Mouse (Mus musculus) myocyte (in vitro differentiated cells): ENCODE data around the gene St6galnac4. TPM values are rescaled to one million over a fixed set of nuclear protein-coding genes. Genes with fewer than 3 reads are reported as not detected.
A peak's percentile ranks its signal among the peaks of the same experiment; 100 is the strongest.

ENCODE experiments used
- H3K27me3 ChIP-seq: one replicate; pipeline ENCODE4 v1.6.1; 2011; ENCODE audit not compliant: control insufficient read depth, insufficient read depth, insufficient read length
- H3K36me3 ChIP-seq: one replicate; pipeline ENCODE4 v1.6.1; 2011; ENCODE audit not compliant: control insufficient read depth, insufficient read depth
- H3K4me2 ChIP-seq: one replicate; pipeline ENCODE4 v1.6.1; 2011; ENCODE audit warnings: low read depth, control low read depth
- H3K4me3 ChIP-seq: one replicate; pipeline ENCODE4 v1.5.1; 2011; ENCODE audit warnings: mild to moderate bottlenecking, control low read depth, moderate library complexity
- H3K79me2 ChIP-seq: one replicate; pipeline ENCODE4 v1.6.1; 2011; ENCODE audit not compliant: control insufficient read depth, insufficient read depth
- H3ac ChIP-seq: one replicate; pipeline ENCODE4 v1.6.1; 2011; ENCODE audit not compliant: control insufficient read depth, insufficient read length
- CEBPB ChIP-seq: IDR thresholded peaks from 2 replicates; pipeline ENCODE4 v1.6.1; 2011; ENCODE audit warnings: mild to moderate bottlenecking, moderate library complexity; ENCODE audit not compliant: poor library complexity, insufficient read depth, severe bottlenecking
- E2F4 ChIP-seq: IDR thresholded peaks from one replicate; pipeline ENCODE4 v1.6.1; 2011; ENCODE audit warnings: mild to moderate bottlenecking, control low read depth, moderate library complexity; ENCODE audit not compliant: insufficient read depth
- MAX ChIP-seq: IDR thresholded peaks from one replicate; pipeline ENCODE4 v1.6.1; 2011; ENCODE audit warnings: low read depth, mild to moderate bottlenecking, control low read depth
- MYOD1 ChIP-seq, 3 experiments: IDR thresholded peaks; one replicate each; pipeline ENCODE4 v1.6.1; 2011; ENCODE audit warnings: control low read depth in 2 of 3, low read depth in 2 of 3, mild to moderate bottlenecking in 2 of 3, moderate library complexity in 1 of 3; ENCODE audit not compliant: insufficient read length in 2 of 3, control insufficient read depth in 1 of 3
- MYOG ChIP-seq, 3 experiments: IDR thresholded peaks; one replicate each; pipeline ENCODE4 v1.6.1; 2011; ENCODE audit warnings: control low read depth in 2 of 3, low read depth in 2 of 3, mild to moderate bottlenecking in 2 of 3; ENCODE audit not compliant: insufficient read length in 2 of 3, control insufficient read depth in 1 of 3, insufficient read depth in 1 of 3
- POLR2A ChIP-seq: IDR thresholded peaks from one replicate; pipeline ENCODE4 v1.6.1; 2011; ENCODE audit warnings: low read depth, mild to moderate bottlenecking, control low read depth, moderate library complexity; ENCODE audit not compliant: insufficient read length
- POLR2AphosphoS2 ChIP-seq: IDR thresholded peaks from one replicate; pipeline ENCODE4 v1.6.1; 2011; ENCODE audit warnings: low read depth, control low read depth; ENCODE audit not compliant: insufficient read length
- REST ChIP-seq: IDR thresholded peaks from one replicate; pipeline ENCODE4 v1.6.1; 2011; ENCODE audit warnings: mild to moderate bottlenecking, control low read depth, moderate library complexity; ENCODE audit not compliant: insufficient read depth, insufficient read length
- SRF ChIP-seq: IDR thresholded peaks from one replicate; pipeline ENCODE4 v1.6.1; 2011; ENCODE audit warnings: low read depth; ENCODE audit not compliant: control insufficient read depth, insufficient read length
- TCF12 ChIP-seq: IDR thresholded peaks from one replicate; pipeline ENCODE4 v1.6.1; 2011; ENCODE audit warnings: mild to moderate bottlenecking, control low read depth; ENCODE audit not compliant: poor library complexity, insufficient read depth, severe bottlenecking
- TCF3 ChIP-seq: IDR thresholded peaks from one replicate; pipeline ENCODE4 v1.6.1; 2011; ENCODE audit warnings: low read depth, control low read depth; ENCODE audit not compliant: insufficient read length
- USF1 ChIP-seq: IDR thresholded peaks from one replicate; pipeline ENCODE4 v1.6.1; 2011; ENCODE audit warnings: low read depth, mild to moderate bottlenecking, control low read depth, moderate library complexity
- polyA plus RNA-seq: library from polyadenylated mRNA; unstranded; fragments of >200 nt; fragmentation: generic; extraction: Trizol; gene quantifications from one replicate; pipeline ENCODE4 v1.2.1, GENCODE M21; 2012; ENCODE audit warnings: missing spikeins

Gene St6galnac4
- polyA plus RNA-seq, 1 experiment: 75.4 TPM

DNA sequence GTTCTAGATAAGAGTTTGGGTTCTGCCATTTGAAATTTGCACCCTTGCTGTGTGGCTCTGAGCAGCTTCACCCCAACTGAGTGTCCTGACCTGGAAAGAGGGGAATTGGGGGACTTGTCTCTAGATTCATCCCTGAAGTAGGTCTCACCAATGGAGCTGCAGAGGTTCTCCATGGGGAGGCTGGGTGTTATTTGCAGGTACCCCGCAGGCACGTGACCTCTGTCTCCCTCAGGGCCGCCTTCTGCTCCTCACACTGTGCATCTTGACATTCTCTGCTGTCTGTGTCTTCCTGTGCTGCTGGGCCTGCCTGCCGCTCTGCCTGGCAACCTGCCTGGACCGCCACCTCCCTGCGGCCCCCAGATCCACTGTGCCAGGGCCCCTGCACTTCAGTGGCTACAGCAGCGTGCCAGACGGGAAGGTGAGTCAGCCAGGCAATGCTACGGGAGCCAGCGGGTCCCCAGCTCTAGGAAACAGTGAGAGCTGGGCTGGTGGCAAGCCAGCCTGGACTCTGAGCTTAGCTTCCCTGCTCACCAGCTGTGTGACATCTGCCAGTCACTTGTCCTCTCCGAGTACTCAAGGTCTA is 2.4 kb downstream of the St6galnac4 start:
- Histone ChIP-seq H3ac (no peak overlapping the region), H3K4me3 (peak overlapping the region; percentile 84), H3K79me2 (peaks cover 31% of the 10 kb centered on the region), H3K4me2 (peak overlapping the region; percentile 90), H3K36me3 (peaks cover 6% of the 10 kb centered on the region), H3K27me3 (no peaks in the 10 kb centered on the region)
- TF ChIP-seq MYOD1 (IDR thresholded peaks at IDR 0.05; ENCODE audit: control insufficient read depth in 1 of 3, insufficient read length in 2 of 3, low read depth in 2 of 3) (peak in 1 of 3 experiments; percentile 16), TCF12 (no peak), POLR2A (peak; percentile 29), USF1 (peak; percentile 52)

DNA sequence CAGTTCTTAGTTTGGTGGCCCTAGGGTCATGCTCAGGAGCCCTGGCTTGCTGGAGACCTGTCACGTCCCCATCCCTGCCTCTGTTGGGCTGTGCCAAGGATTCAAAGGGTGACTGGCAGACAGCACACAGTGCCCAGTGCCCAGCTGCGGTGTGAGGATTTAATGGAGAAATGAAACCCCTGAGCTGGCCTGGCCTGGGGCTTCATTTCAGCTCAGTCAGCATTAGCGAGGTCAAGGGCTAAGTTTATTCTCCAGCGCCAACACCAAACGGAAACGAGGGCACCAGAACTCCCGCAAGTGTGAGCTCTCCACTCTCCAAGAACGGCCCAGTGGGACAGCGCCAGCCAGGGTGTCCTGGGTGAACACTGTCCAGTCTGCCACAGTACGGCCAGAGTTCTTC is 3.3 kb downstream of the St6galnac4 start:
- Histone ChIP-seq H3K4me3 (peak overlapping the region; percentile 84), H3K36me3 (peaks cover 15% of the 10 kb centered on the region), H3ac (no peak overlapping the region), H3K79me2 (peaks cover 31% of the 10 kb centered on the region), H3K27me3 (no peaks in the 10 kb centered on the region), H3K4me2 (peak overlapping the region; percentile 90)
- TF ChIP-seq MAX (no peak), REST (no peak), MYOG (IDR thresholded peaks at IDR 0.05; ENCODE audit: control insufficient read depth in 1 of 3, insufficient read depth in 1 of 3, insufficient read length in 2 of 3, low read depth in 2 of 3) (no peak), E2F4 (no peak), POLR2AphosphoS2 (no peak), TCF12 (no peak), POLR2A (no peak), TCF3 (no peak), SRF (no peak), USF1 (no peak), MYOD1 (IDR thresholded peaks at IDR 0.05; ENCODE audit: control insufficient read depth in 1 of 3, insufficient read length in 2 of 3, low read depth in 2 of 3) (no peak), CEBPB (no peak)

DNA sequence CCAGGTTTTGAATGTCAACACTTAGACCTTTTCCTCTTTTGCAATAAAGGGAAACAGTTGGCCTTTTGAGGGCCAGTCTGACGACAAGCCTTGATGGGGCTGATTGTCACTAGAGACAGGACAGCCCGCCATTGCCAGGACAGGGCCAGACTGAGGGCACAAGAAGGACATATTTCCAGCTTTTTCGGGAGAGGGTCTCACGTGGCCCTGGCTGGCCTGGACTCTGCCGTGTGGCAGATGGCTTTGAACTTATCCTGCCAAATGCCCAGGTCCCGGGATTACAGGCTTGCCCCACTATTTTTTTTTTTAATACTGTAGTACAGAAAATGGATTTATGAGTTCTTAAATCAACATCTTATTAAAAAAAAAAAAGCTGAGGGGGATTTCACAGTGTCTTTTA is 4.4 kb downstream of the St6galnac4 start:
- TF ChIP-seq USF1: no peak
- no peak for TF ChIP-seq TCF12
- no peak for TF ChIP-seq MYOG (IDR thresholded peaks at IDR 0.05; ENCODE audit: control insufficient read depth in 1 of 3, insufficient read depth in 1 of 3, insufficient read length in 2 of 3, low read depth in 2 of 3)
- no peak for TF ChIP-seq TCF3
- TF ChIP-seq MAX: no peak
- no peak for TF ChIP-seq REST
- TF ChIP-seq SRF: no peak
- no peak for TF ChIP-seq MYOD1 (IDR thresholded peaks at IDR 0.05; ENCODE audit: control insufficient read depth in 1 of 3, insufficient read length in 2 of 3, low read depth in 2 of 3)
- no peak for TF ChIP-seq CEBPB
- TF ChIP-seq POLR2A: no peak
- no peak for TF ChIP-seq POLR2AphosphoS2
- TF ChIP-seq E2F4: no peak
- Histone ChIP-seq H3K36me3 (peaks cover 18% of the 10 kb centered on the region), H3K4me3 (no peak overlapping the region), H3K27me3 (no peaks in the 10 kb centered on the region), H3K4me2 (no peak overlapping the region), H3ac (no peak overlapping the region), H3K79me2 (peaks cover 31% of the 10 kb centered on the region)

DNA sequence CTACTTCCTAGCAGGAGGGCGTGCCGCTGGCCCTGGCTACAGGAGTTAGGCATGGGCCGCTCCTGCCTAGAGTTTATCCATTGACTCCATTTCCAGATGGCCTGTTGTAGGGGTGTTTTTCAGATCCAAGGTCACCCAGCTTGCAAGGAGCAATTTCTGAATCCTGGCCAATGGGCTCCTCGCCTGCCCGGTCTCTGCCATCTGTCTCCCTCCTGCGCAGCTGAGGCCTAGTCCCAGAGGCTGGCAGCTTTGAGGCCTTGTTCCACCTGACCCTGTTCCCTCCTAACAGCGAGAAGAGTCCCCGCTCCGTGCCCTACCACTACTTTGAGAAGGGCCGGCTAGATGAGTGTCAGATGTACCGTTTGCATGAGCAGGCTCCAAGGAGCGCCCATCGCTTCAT is 9.8 kb downstream of the St6galnac4 start:
- no peak overlapping the region for H3ac ChIP-seq
- H3K27me3 ChIP-seq: no peaks in the 10 kb centered on the region
- H3K36me3 ChIP-seq: peaks cover 22% of the 10 kb centered on the region
- H3K4me3 ChIP-seq: no peak overlapping the region
- TF ChIP-seq MYOD1 (IDR thresholded peaks at IDR 0.05; ENCODE audit: control insufficient read depth in 1 of 3, insufficient read length in 2 of 3, low read depth in 2 of 3): no peak
- no peak for TF ChIP-seq REST
- no peak for TF ChIP-seq E2F4
- TF ChIP-seq USF1: no peak
- TF ChIP-seq TCF3: no peak
- TF ChIP-seq SRF: no peak
- TF ChIP-seq POLR2AphosphoS2: no peak
- no peak for TF ChIP-seq CEBPB
- no peak for TF ChIP-seq MYOG (IDR thresholded peaks at IDR 0.05; ENCODE audit: control insufficient read depth in 1 of 3, insufficient read depth in 1 of 3, insufficient read length in 2 of 3, low read depth in 2 of 3)
- no peak for TF ChIP-seq MAX
- H3K79me2 ChIP-seq: peaks cover 5% of the 10 kb centered on the region
- H3K4me2 ChIP-seq: no peak overlapping the region

DNA sequence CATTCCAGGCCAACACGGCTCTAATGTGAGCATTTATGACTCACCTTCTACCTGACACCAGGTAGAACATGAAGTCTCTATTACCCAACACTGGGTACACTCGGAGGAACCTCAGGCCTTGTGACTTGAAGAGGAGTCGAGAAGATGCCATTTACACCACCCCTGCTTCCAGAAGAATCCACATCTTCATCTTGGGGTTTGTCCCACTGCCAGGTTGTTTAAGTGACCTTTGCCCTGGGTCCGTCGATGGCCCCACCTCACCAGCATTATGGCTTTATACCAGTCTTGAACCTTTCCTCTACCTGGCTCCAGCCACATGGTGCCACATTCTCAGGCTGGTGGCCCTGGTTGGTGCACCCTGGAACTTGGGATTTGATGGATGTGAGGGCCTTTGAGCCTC is 10.4 kb downstream of the St6galnac4 start:
- H3K36me3 ChIP-seq: peaks cover 22% of the 10 kb centered on the region
- H3ac ChIP-seq: no peak overlapping the region
- H3K27me3 ChIP-seq: no peaks in the 10 kb centered on the region
- TF ChIP-seq MAX (no peak), USF1 (no peak), POLR2A (no peak), SRF (no peak), MYOG (IDR thresholded peaks at IDR 0.05; ENCODE audit: control insufficient read depth in 1 of 3, insufficient read depth in 1 of 3, insufficient read length in 2 of 3, low read depth in 2 of 3) (no peak), POLR2AphosphoS2 (no peak)
- peak overlapping the region; percentile 7 for H3K4me2 ChIP-seq
- no peak overlapping the region for H3K4me3 ChIP-seq
- peaks cover 5% of the 10 kb centered on the region for H3K79me2 ChIP-seq
